Mouse (Mus musculus) neural tube, embryonic 11.5 days (tissue): ENCODE data around the gene Amt. TPM values are rescaled to one million over a fixed set of nuclear protein-coding genes. Genes with fewer than 3 reads are reported as not detected.
"Not testable (repeated sequence)": the region's sequence is repeated elsewhere in the genome, so short reads cannot be mapped to it uniquely, and the experiment has no call there.

Experiments
- ATAC-seq: fragments of 200-750 bp; cut with Nextera tagmentation; 2 replicates; pipeline ENCODE4 v1.8.0; 2017; ENCODE audit warnings: moderate number of reproducible peaks, mild to moderate bottlenecking, moderate TSS enrichment, moderate library complexity; ENCODE audit not compliant: insufficient read depth, low FRiP score, low TSS enrichment
- DNase-seq: peaks from one replicate; pipeline ENCODE4 v3.0.0-alpha.2; 2015; ENCODE audit warnings: low spot score
- H3K27ac ChIP-seq: fragments of 300-500 bp; sonication (generic); 2 replicates; pipeline ENCODE4 v1.5.1; 2014; ENCODE audit warnings: low read depth, mild to moderate bottlenecking, low read length
- H3K27me3 ChIP-seq: fragments of 300-500 bp; sonication (generic); 2 replicates; pipeline ENCODE4 v1.6.1; 2014; ENCODE audit warnings: mild to moderate bottlenecking, low read length, mixed read lengths; ENCODE audit not compliant: control insufficient read depth, insufficient read depth
- H3K36me3 ChIP-seq: fragments of 300-500 bp; sonication (generic); 2 replicates; pipeline ENCODE4 v1.6.1; 2014; ENCODE audit warnings: mild to moderate bottlenecking, low read length, moderate library complexity, mixed read lengths; ENCODE audit not compliant: control insufficient read depth, insufficient read depth
- H3K4me1 ChIP-seq: fragments of 300-500 bp; sonication (generic); 2 replicates; pipeline ENCODE4 v1.6.1; 2014; ENCODE audit warnings: low read length, mixed read lengths; ENCODE audit not compliant: control insufficient read depth, insufficient read depth
- H3K4me2 ChIP-seq: fragments of 300-500 bp; sonication (generic); 2 replicates; pipeline ENCODE4 v1.6.1; 2014; ENCODE audit warnings: low read depth, mild to moderate bottlenecking, moderate library complexity
- H3K4me3 ChIP-seq: fragments of 300-500 bp; sonication (generic); 2 replicates; pipeline ENCODE4 v1.5.1; 2014; ENCODE audit warnings: low read depth, low read length
- H3K9ac ChIP-seq: fragments of 300-500 bp; sonication (generic); 2 replicates; pipeline ENCODE4 v1.6.1; 2014; ENCODE audit warnings: mild to moderate bottlenecking, low read length
- H3K9me3 ChIP-seq: fragments of 300-500 bp; sonication (generic); 2 replicates; pipeline ENCODE4 v1.6.1; 2016; ENCODE audit warnings: low read length; ENCODE audit not compliant: control insufficient read depth
- WGBS: fragments of 180-500 bp; shearing (Covaris S2); extraction: QIAGEN DNeasy Blood & Tissue Kit; methylation state at CpG from one replicate; pipeline ENCODE4 v1.1.7; 2014; 5-methylcytosine and 5-hydroxymethylcytosine counted together
- polyA plus RNA-seq: library from polyadenylated mRNA; unstranded; fragments of >200 nt; fragmentation: Nextera tagmentation; extraction: Ambion mirVana; gene quantifications from 2 replicates; pipeline ENCODE4 v1.2.1, GENCODE M21; 2014

The Amt gene
- polyA plus RNA-seq, 1 experiment from 2014 or later: 18.9 TPM

DNA sequence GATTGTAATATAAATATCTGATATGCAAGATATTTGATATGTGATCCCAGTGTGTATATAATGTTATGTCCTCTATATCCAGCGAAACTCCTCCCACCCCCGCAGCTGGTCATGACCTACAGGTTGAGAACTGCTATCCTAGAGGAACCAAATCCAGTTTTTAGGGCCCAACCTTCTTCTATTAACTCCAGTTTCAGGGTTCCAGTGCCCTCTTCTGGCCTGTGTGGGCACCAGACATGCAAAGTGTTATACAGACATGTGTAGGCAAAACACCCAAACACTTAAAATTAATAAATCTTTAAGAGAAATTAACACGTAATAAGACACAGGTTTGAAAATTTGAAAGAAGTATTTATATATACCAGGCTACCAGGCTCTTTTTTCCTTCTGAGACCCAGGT, 20.9 kb downstream of the Amt start:
- Histone ChIP-seq H3K27me3 (no peaks in the 10 kb centered on the region), H3K4me3 (no peak overlapping the region), H3K4me1 (no peaks in the 10 kb centered on the region), H3K27ac (no peak overlapping the region), H3K36me3 (no peaks in the 10 kb centered on the region; the same call in 1 of the 2 replicates), H3K4me2 (no peak overlapping the region), H3K9me3 (no peaks in the 10 kb centered on the region), H3K9ac (no peak overlapping the region)
- ATAC-seq (no peak), DNase-seq (no peak)
- 97% methylated on average over 3 of the region's 3 CpGs for WGBS

DNA sequence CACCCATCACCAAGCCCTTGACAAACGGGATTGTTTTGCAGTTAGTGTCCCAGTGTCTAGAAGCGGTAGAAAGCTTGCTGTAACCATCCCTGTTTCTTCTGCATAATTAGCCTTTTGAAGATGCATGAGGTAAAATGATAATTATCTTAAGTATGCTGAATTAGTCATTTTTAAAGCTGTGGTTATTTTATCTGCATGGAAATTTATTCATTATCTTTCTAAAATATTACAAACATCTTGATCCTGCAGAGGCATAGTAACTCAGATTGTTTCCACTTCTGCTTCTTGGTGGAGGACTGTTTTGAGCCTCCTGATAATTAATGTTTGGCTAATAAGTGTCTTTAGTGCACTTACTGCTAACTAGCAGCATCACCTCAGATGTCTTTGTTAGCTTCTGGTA, 21.8 kb downstream of the Amt start:
- no peak overlapping the region for H3K27ac ChIP-seq
- H3K4me3 ChIP-seq: no peak overlapping the region
- H3K4me1 ChIP-seq: no peaks in the 10 kb centered on the region
- H3K9ac ChIP-seq: no peak overlapping the region
- 86% methylated on average over 2 of the region's 2 CpGs for WGBS
- ATAC-seq (no peak), DNase-seq (no peak)
- no peaks in the 10 kb centered on the region for H3K27me3 ChIP-seq
- no peak overlapping the region for H3K4me2 ChIP-seq
- no peaks in the 10 kb centered on the region for H3K9me3 ChIP-seq
- no peaks in the 10 kb centered on the region; the same call in 1 of the 2 replicates for H3K36me3 ChIP-seq

DNA sequence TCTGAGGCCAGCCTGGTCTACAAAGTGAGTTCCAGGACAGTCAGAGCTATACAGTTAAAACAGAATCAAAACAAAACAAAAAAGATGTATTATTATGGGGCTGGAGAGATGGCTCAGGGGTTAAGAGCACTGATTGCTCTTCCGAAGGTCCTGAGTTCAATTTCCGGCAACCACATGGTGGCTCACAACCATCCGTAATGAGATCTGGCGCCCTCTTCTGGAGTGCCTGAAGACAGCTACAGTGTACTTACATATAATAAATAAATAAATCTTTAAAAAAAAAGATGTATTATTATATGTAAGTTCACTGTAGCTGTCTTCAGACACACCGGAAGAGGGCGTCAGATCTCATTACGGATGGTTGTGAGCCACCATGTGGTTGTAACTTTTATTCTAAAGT, 25.4 kb downstream of the Amt start:
- H3K36me3 ChIP-seq, ATAC-seq, H3K9ac ChIP-seq, H3K27me3 ChIP-seq, H3K4me2 ChIP-seq, DNase-seq, H3K4me3 ChIP-seq, H3K27ac ChIP-seq, H3K4me1 ChIP-seq, H3K9me3 ChIP-seq: not testable (repeated sequence)
- WGBS: 94% methylated on average over 7 of the region's 7 CpGs

DNA sequence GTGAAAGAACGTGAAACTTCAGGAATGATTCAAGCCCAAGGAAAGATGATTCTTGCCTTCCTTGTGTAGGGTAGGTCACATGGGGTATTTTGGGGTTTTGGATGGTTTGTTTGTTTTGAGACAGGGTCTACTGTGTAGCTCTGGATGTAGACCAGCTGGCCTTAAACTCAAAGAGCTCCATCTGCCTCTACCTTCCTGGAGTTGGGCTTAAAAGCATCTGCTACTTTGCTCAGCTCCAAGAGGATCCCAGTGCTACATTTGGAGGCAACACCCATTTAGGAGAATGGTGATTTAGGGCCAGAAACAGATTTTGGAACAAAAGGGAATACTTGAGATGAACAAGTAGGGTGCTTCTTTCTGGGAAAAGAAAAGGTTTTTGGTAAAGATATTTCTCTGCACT, 28.1 kb downstream of the Amt start:
- Histone ChIP-seq H3K9ac (no peak overlapping the region), H3K4me1 (no peaks in the 10 kb centered on the region), H3K27ac (no peak overlapping the region), H3K36me3 (peaks cover 4% of the 10 kb centered on the region; the same call in 1 of the 2 replicates), H3K27me3 (no peaks in the 10 kb centered on the region), H3K9me3 (no peaks in the 10 kb centered on the region), H3K4me2 (no peak overlapping the region), H3K4me3 (no peak overlapping the region)
- WGBS: 97% methylated on average over 1 of the region's 1 CpGs
- no peak for ATAC-seq
- no peak for DNase-seq

GRCm38 (mm10) chr9:108325811-108326210, 29.2 kb downstream of the Amt start:
- H3K27me3 ChIP-seq: no peaks in the 10 kb centered on the region
- H3K4me3 ChIP-seq: no peak overlapping the region
- ATAC-seq (no peak), DNase-seq (no peak)
- H3K4me2 ChIP-seq: no peak overlapping the region
- no peak overlapping the region for H3K27ac ChIP-seq
- H3K36me3 ChIP-seq: peaks cover 5% of the 10 kb centered on the region; the same call in 1 of the 2 replicates
- H3K9ac ChIP-seq: no peak overlapping the region
- no peaks in the 10 kb centered on the region for H3K9me3 ChIP-seq
- no peaks in the 10 kb centered on the region for H3K4me1 ChIP-seq
- WGBS: 98% methylated on average over 2 of the region's 2 CpGs

DNA sequence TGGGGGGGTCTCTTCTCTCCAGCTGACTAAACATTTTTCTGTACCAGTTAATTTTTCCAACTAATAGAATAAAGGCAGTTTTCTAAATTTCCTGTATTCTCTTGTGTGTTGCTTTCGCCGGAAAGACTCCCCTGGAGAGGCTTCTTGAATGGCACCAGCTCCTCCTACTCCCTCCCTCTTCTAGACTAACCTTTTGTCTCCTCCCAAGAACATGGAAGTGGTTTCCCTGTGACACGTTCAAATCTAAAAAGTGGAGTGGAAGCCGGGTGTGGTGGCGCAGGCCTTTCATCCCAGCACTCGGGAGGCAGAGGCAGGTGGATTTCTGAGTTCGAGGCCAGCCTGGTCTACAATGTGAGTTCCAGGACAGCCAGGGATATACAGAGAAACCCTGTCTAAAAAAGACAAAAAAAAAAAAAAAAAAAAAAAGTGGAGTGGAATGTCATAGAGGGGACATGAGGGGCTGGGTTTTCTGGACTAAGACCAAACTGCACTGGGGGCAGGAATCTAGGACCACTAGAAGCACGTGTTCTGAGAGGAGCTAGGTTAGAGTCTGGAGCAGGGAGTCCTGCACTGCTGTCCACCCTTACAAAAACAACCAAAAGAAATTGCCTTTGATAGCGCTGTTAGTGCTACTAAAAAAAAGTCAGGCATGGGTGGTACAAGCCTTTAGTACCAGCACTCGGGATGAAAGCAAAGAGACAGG, 41.3 kb downstream of the Amt start:
- ATAC-seq (no peak), DNase-seq (no peak)
- no peak overlapping the region for H3K27ac ChIP-seq
- WGBS: 72% methylated on average over 10 of the region's 10 CpGs
- H3K4me2 ChIP-seq: peak overlapping the region; percentile 70
- peaks cover 11% of the 10 kb centered on the region for H3K36me3 ChIP-seq
- no peaks in the 10 kb centered on the region for H3K27me3 ChIP-seq
- no peak overlapping the region for H3K9ac ChIP-seq
- H3K4me1 ChIP-seq: peaks cover 9% of the 10 kb centered on the region
- no peak overlapping the region for H3K4me3 ChIP-seq
- H3K9me3 ChIP-seq: no peaks in the 10 kb centered on the region

DNA sequence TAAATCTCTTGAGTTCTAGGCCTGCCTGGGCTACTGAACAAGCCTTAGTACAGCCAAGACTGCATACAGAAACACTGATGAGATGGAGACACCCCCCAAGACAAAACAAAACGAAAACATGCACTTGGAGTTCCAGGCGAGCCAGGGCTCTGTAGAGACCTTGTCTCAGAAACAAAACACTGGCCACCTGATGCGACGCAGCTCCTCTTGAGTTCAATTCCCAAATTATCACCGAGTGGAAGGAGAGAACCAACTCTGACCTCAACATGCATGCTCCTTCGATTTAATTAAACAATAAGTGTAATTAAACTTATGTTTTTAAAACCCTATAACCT, 41.9 kb downstream of the Amt start:
- H3K9ac ChIP-seq: peak overlapping the region; percentile 74
- no peaks in the 10 kb centered on the region for H3K27me3 ChIP-seq
- H3K9me3 ChIP-seq: no peaks in the 10 kb centered on the region
- peak overlapping the region; percentile 85 for H3K27ac ChIP-seq
- peak overlapping the region; percentile 70 for H3K4me2 ChIP-seq
- ATAC-seq (peak; percentile 1; the same call in 1 of the 2 replicates), DNase-seq (peak; percentile 31)
- whole genome bisulfite sequencing: 39% methylated on average over 6 of the region's 6 CpGs
- H3K36me3 ChIP-seq: peaks cover 8% of the 10 kb centered on the region
- peaks cover 9% of the 10 kb centered on the region for H3K4me1 ChIP-seq
- H3K4me3 ChIP-seq: peak overlapping the region; percentile 63

DNA sequence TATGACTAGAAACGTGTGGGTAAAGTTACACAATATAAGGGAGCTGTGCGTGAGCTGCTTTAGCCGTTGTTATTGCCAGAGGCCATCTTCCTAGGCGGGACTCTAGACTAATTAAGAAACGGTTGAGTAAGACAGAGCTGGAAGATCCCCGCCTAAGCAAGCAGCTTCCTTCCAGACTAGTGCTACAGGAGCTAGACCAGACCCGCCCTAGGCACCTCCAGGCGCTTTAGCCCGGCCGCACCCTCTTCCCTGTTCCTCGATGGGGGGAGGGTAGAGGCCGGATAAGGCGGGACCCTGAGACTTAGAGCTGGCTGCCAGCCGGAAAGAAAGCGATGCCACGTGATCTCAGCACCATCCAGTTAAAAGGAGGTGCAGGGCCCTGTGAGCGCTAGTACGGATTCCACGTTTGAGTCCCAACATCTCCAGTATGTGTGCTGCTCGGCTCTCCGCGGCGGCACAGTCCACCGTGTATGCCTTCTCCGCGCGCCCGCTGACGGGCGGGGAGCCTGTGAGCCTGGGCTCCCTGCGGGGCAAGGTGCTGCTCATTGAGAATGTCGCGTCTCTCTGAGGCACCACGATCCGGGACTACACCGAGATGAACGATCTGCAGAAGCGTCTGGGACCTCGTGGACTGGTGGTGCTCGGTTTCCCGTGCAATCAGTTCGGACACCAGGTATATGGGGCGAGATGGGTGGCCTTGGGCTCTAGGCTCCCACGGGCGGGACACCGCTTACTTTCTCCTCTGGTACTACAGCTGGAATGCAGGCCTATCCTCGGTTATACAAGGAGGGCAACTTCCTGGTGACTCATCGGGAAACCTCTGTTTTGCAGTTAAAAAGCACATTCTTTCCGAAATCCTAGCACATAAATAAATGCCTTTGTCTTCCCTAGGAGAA, 42.5 kb downstream of the Amt start, which contains the start of gene Gpx1:
TSS of gene Gpx1 (plus strand) at position 18 of the 896 bp plus-strand sequence.
- DNase-seq: peak; percentile 91
- peak within 1 kb of the TSS; percentile 85 for H3K27ac ChIP-seq
- H3K4me2 ChIP-seq: peak within 1 kb of the TSS; percentile 70
- peak; percentile 97 for ATAC-seq
- H3K4me1 ChIP-seq: peaks cover 9% of the 10 kb centered on the region
- H3K36me3 ChIP-seq: peaks cover 6% of the 10 kb centered on the region
- H3K9me3 ChIP-seq: no peaks in the 10 kb centered on the region
- H3K9ac ChIP-seq: peak within 1 kb of the TSS; percentile 74
- H3K4me3 ChIP-seq: peak within 1 kb of the TSS; percentile 63
- WGBS: under 1% methylated on average over 49 of the region's 49 CpGs
- H3K27me3 ChIP-seq: no peaks in the 10 kb centered on the region
